Mouse (Mus musculus) urinary bladder, postnatal 36 days (tissue): ENCODE data around the gene Wdr63.
A peak's percentile ranks its signal among the peaks of the same experiment; 100 is the strongest.

Experiments used
- DNase-seq, 2 experiments: peaks; one replicate each; pipeline ENCODE4 v3.0.0; 2022; ENCODE audit warnings: low spot score in 2 of 2, mixed read lengths in 1 of 2

The Wdr63 gene

GRCm38 (mm10) chr3:146107921-146108571, at the start of gene Wdr63:
Gene Wdr63, minus strand, starts transcription at chr3:146108130.
- DNase-seq, result peak in 1 of 2 experiments; percentile 14

DNA sequence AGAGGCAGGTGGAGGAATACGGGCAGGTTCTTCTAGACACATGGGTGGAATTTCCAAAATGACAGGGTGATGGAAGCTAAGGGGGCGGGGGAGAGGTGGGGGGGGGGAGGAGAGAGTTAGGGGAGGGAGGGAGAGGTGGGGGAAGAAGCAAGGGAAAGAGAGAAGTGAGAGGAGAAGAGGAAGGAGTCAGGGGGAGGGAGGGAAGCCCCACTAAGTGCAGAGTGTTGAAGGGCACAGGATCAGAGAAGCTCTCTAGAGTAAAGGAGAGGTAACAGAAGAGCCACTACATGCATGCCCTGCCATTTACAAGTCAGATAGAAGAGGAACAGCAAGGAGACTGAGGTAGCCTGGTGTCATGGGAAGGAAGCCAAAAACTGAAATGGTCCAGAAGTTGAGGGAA, 48.9 kb upstream of the Wdr63 start:
- no peak for DNase-seq

DNA sequence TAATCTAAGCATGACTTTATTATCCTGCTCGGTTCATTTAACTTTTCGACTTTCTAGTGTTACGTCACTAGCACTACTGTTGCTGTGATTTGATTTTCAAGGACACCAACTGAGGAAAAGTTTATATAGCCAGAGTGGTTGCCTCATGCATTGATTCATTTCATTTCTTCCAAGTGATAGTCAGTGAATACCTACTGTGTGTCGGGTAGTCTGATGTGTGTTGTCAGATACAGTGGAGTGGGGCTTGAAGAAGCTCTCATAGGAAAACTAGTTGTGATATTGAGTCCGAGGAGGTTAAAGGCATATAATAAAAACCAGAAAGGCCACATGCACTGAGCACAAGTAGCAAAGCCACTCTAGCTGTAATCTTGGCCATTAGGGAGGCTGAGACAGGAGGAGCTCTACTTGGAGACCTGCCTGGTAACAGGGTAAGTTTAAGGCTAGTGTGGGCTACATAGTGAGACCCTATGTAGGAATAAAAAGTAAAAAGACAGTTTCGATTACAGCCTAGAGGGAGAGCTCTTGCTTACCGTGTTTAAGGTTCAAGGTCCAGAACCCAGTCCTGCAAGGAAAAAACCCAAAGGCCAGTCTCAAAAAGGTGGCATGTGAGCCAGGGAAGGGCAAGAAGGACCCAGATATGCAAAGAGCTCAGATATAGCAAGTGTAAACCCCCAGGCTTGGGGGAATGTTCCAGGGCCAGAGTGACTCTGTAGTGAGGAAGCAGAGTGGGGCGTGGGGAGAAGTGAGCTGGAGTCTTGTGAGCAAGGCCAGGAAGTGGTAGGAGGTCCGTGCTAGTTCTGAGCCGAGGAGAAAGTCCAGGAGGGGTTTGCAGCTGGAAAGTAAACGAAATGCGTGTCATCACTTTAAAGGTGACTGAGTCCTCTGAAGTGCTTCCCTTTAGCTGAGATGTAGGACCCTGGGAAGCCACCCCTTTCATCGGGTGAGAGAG, 48.0 kb upstream of the Wdr63 start:
- no peak for DNase-seq

DNA sequence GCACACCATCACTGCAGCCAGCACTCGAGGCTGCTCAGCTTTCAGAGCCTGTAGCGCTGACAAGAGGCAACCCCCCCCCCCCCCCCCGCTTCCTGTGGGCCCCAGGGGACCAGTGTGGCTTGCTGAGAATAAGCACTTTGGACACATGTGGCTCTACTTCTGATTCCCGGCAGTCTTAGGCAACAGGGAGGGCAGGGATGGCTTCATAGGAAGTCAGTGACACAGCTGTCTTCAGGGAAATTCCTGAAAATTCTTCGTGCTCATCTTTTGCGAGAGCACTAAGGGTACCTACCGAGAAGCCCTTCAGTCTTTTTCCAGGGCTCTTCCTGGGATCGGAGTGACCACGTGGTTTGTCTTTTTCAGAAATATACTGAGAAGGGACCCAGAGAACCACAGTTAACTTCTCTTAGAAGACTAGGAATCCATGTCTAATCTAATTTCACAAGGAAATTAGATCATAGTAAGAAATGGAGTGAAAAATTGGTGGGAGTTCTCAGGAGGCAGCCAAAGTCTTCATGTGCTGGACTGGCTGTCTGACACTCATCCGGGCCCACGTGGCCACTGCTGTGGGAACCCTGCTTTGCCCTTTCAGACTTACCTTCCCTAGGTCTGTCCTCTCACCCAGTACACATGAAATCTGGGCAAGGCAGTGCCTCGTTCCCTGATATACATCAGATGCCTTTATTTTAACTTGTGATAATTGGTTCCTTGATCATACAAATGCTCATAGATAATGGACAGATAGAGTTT, 46.1 kb upstream of the Wdr63 start:
- DNase-seq, result no peak

- no peak for DNase-seq
Observed at GRCm38 (mm10) chr3:146152913-146153312, 45.0 kb upstream of the Wdr63 start.

GRCm38 (mm10) chr3:146152348-146152747, 44.4 kb upstream of the Wdr63 start:
- no peak for DNase-seq

- no peak for DNase-seq
Observed at GRCm38 (mm10) chr3:146151755-146152154, 43.8 kb upstream of the Wdr63 start.

- DNase-seq, result no peak
Observed at GRCm38 (mm10) chr3:146151328-146151727, 43.4 kb upstream of the Wdr63 start.

- no peak for DNase-seq
Observed at GRCm38 (mm10) chr3:146150560-146150959, 42.6 kb upstream of the Wdr63 start.

- DNase-seq, result peak; percentile 27 to 35
Observed at GRCm38 (mm10) chr3:146150058-146150400, 42.1 kb upstream of the Wdr63 start.

GRCm38 (mm10) chr3:146149156-146150057, 41.5 kb upstream of the Wdr63 start, which contains the start of gene Mcoln2:
Gene Mcoln2, plus strand, starts transcription at chr3:146149833.
- DNase-seq, result no peak

GRCm38 (mm10) chr3:146146131-146146530, 38.2 kb upstream of the Wdr63 start:
- DNase-seq, result no peak

GRCm38 (mm10) chr3:146145501-146145900, 37.6 kb upstream of the Wdr63 start:
- DNase-seq, result no peak

DNA sequence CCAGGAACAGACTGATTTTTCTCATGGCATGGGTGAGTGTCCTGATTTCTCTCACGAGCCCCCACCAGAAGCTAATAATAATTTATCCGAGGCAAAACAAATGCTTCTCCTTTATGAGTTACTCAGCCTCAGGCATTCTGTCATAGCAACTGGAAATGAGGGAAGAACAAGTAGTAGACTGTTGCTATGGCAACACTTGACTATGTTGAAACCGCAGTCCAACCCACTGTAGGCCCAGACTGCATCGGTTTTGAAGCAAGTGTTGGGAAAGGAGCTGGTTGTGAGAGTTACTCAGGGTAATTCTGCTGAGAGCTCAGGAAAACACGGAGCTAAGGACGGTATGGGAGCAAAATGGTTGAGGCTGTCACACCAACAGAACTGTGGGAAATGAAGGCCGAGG, 34.6 kb upstream of the Wdr63 start:
- DNase-seq, result no peak

- DNase-seq, result no peak
Observed at GRCm38 (mm10) chr3:146140276-146140675, 32.3 kb upstream of the Wdr63 start.

DNA sequence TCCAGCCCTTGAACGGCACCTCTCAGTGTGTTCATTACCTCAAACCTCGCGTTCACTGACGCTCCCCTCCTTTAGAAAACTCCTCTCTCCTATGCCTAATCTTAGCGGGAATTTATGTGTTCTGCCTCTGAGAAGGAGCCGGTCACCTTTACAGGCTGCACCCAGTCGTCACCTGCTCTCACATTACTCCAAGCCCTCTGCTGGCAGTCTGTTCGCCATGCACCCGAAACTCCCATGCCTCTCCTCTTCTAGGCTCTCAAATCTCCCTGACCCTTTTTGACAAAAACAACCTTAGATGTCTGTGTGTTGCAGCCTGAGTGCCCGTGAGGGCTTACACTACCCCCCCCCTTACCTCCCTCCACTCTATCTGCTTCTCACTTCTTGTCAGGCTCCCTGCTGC, 28.5 kb upstream of the Wdr63 start:
- no peak for DNase-seq

- DNase-seq, result no peak
Observed at GRCm38 (mm10) chr3:146135417-146135816, 27.5 kb upstream of the Wdr63 start.

DNA sequence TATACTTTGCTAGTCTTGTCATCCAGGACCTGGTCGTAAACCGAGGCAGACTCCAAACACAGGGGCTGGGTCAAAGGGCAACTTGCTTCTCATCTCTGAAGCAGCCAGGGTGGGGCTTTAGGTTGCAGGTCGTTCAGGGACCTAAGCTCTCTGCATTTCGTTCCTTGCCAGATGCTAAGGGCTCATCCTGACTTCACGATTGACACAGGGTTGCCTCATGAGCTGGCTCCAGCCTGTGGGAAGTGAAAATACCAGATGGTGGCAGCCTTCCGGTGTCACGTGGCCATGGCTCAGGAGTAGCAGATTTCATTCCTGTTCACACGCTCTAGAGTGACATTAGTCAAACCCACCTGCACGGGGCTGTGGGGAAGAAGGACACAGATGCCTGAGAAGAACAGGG, 26.9 kb upstream of the Wdr63 start:
- no peak for DNase-seq

- DNase-seq, result no peak
Observed at GRCm38 (mm10) chr3:146127205-146127604, 19.3 kb upstream of the Wdr63 start.

DNA sequence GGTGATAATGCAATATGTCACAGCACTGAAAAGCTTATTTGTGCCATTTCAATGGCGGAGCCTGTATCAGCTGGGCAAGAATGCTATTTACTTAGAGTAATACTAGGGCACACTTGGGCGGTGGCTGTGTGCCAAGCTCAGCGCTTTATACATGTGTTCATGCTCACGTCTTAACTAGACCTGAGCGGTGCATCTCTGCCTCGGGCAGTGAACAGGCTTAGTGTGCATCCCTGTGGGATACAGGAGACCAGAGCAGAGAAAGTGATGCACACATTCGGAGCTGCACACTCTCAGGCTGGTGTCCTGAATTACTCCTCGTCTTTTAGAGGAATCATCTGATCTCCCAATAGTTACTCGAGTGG, 15.5 kb upstream of the Wdr63 start:
- no peak for DNase-seq

DNA sequence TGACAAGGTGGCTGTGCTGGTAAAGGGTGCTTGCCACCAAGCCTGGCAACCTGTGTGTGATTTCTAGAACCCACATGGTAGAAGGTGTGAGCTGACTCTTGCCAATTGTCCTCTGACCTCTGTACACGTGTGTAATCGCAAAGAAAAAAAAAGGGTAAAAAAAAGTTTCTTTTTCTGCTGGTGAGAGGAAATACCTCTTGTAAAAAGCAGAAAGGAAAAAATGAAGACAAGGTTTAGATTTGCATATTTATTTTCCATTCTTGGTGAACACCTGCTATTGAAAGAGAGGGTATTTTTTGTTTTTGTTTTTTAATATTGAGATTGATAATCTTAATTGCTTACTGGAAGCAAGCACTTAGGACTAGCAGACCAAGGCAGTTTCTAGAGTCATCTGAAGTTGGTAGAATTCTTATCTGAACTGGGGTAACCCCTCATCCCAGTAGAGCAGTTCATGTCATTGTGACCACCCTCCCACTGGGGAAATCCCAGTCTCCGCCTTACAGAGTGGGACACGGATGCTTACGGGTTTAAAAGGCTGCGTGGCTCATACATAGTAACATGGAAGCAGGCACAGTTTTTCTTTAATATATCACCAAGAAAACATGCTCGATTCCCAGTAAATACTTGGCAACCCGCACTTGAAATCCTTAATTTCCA, 15.0 kb upstream of the Wdr63 start:
- no peak for DNase-seq
